Mouse (Mus musculus) layer of hippocampus, adult 9-11 months (tissue): ENCODE measurements around the gene Tescl.

Experiments used
- DNase-seq: peaks from one replicate; pipeline ENCODE4 v3.0.0; 2022

Gene Tescl

GRCm38 (mm10) chr7:24361001-24361400 is 27.3 kb upstream of the Tescl start:
- no peak for DNase-seq

- DNase-seq, result no peak
These were observed 25.5 kb upstream of the Tescl start for GRCm38 (mm10) chr7:24359269-24359668.

- DNase-seq, result no peak
These were observed 24.2 kb upstream of the Tescl start for GRCm38 (mm10) chr7:24357899-24358298.

- no peak for DNase-seq
These were observed 22.3 kb upstream of the Tescl start for GRCm38 (mm10) chr7:24356081-24356480.

GRCm38 (mm10) chr7:24355646-24356045 is 21.9 kb upstream of the Tescl start:
- no peak for DNase-seq

GRCm38 (mm10) chr7:24348896-24349295 is 15.2 kb upstream of the Tescl start, which contains the start of gene Lypd5:
Gene Lypd5, plus strand, starts transcription at chr7:24349196.
- DNase-seq, result no peak

- no peak for DNase-seq
These were observed 12.7 kb upstream of the Tescl start for GRCm38 (mm10) chr7:24346444-24346843.

GRCm38 (mm10) chr7:24343701-24344272 is 10.1 kb upstream of the Tescl start:
- DNase-seq, result no peak

GRCm38 (mm10) chr7:24338241-24338640 is 4.5 kb upstream of the Tescl start:
- DNase-seq, result no peak

- peak; percentile 69 for DNase-seq
These were observed 2.1 kb upstream of the Tescl start for GRCm38 (mm10) chr7:24335699-24336309.

- no peak for DNase-seq
These were observed 6.3 kb downstream of the Tescl start for GRCm38 (mm10) chr7:24327281-24327975.

GRCm38 (mm10) chr7:24326273-24327135 is 7.2 kb downstream of the Tescl start:
- DNase-seq, result no peak

- DNase-seq, result peak; percentile 44
These were observed 8.0 kb downstream of the Tescl start for GRCm38 (mm10) chr7:24325675-24326128.

- DNase-seq, result no peak
These were observed 8.5 kb downstream of the Tescl start for GRCm38 (mm10) chr7:24325197-24325596.

- DNase-seq, result no peak
These were observed 11.1 kb downstream of the Tescl start for GRCm38 (mm10) chr7:24322593-24322992.

GRCm38 (mm10) chr7:24318942-24319341 is 14.8 kb downstream of the Tescl start:
- no peak for DNase-seq

GRCm38 (mm10) chr7:24316567-24317092 is 17.1 kb downstream of the Tescl start, which contains the start of gene Zfp94:
Gene Zfp94, minus strand, starts transcription at chr7:24316666.
- peak; percentile 96 for DNase-seq

- DNase-seq, result peak; percentile 21
These were observed 17.8 kb downstream of the Tescl start for GRCm38 (mm10) chr7:24315726-24316566.

- no peak for DNase-seq
These were observed 32.9 kb downstream of the Tescl start, which contains the start of gene Zfp61 for GRCm38 (mm10) chr7:24300771-24301282. Gene Zfp61, minus strand, starts transcription at chr7:24301232.

- peak; percentile 21 for DNase-seq
These were observed 33.8 kb downstream of the Tescl start for GRCm38 (mm10) chr7:24299823-24300481.
